Mouse (Mus musculus) small intestine, adult 2 months (tissue): Measurements from ENCODE around the gene Pard6b. TPM values are rescaled to one million over a fixed set of nuclear protein-coding genes. Genes with fewer than 3 reads are reported as not detected.

Experiments used
- H3K27ac ChIP-seq: fragments of 200-500 bp; 2 replicates; pipeline ENCODE4 v1.5.1; 2012; ENCODE audit warnings: low read depth, low read length, control low read depth, inconsistent platforms; ENCODE audit not compliant: insufficient read depth
- H3K27me3 ChIP-seq: fragments of 200-500 bp; 2 replicates; pipeline ENCODE4 v1.6.1; 2012; ENCODE audit warnings: mild to moderate bottlenecking, moderate library complexity, low read length, inconsistent platforms; ENCODE audit not compliant: control insufficient read depth, insufficient read depth
- H3K36me3 ChIP-seq: fragments of 200-500 bp; 2 replicates; pipeline ENCODE4 v1.6.1; 2012; ENCODE audit warnings: mild to moderate bottlenecking, low read length, control low read depth, inconsistent platforms; ENCODE audit not compliant: control insufficient read depth, insufficient read depth
- H3K4me1 ChIP-seq: fragments of 200-500 bp; 2 replicates; pipeline ENCODE4 v1.6.1; 2012; ENCODE audit warnings: low read length, inconsistent platforms, mixed read lengths; ENCODE audit not compliant: control insufficient read depth, insufficient read depth, insufficient read length
- H3K4me3 ChIP-seq: fragments of 200-500 bp; 2 replicates; pipeline ENCODE4 v1.5.1; 2012; ENCODE audit warnings: low read depth, mild to moderate bottlenecking, control low read depth, inconsistent platforms, low read length, moderate library complexity
- CTCF ChIP-seq: fragments of 200-500 bp; IDR thresholded peaks from 2 replicates; pipeline ENCODE4 v1.5.1; 2012; ENCODE audit warnings: low read depth, mild to moderate bottlenecking, control low read depth, inconsistent platforms, low read length, moderate library complexity, mixed read lengths; ENCODE audit not compliant: insufficient replicate concordance, insufficient read length; ENCODE audit errors: extremely low read depth
- POLR2A ChIP-seq: fragments of 200-500 bp; IDR thresholded peaks from 2 replicates; pipeline ENCODE4 v1.6.1; 2012; ENCODE audit warnings: low read depth, mild to moderate bottlenecking, control low read depth, inconsistent platforms, low read length, moderate library complexity
- WGBS: fragments of 180-500 bp; shearing (Covaris S2); methylation state at CpG from one replicate; pipeline ENCODE4 v1.1.7; 2018; 5-methylcytosine and 5-hydroxymethylcytosine counted together
- polyA plus RNA-seq: library from polyadenylated mRNA; depleted of rRNA; stranded (reverse); fragments of >200 nt; gene quantifications from 2 replicates; pipeline ENCODE4 v1.2.3, GENCODE M21; 2012; rRNA removed

Pard6b gene
- polyA plus RNA-seq, 1 experiment, result 55.5 TPM

DNA sequence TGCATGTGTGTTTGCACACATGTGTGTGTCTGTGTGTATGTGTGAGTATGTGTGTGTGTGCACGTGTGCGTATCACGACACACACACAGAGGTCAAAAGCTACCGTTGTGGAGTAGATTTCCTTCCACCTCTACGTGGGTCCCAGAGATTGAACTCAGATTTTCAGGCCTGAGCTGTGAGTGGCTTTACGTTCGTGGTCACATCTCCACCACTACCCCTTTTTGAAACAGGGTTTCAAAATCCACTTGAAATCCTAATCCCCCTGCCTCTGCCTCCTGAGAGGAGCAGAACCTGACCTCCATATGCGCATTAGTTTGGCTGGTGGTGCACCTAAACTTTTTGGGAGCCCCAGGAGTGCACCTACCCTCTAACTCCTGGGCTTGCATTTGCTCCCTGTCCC is 68.4 kb downstream of the Pard6b start:
- 87% methylated on average over 8 of the region's 8 CpGs for WGBS

More for the DNA sequence above, 68.4 kb downstream of the Pard6b start:
- H3K4me1 ChIP-seq, result peaks cover 13% of the 10 kb centered on the region
- H3K27ac ChIP-seq, result no peak overlapping the region
- no peak for TF ChIP-seq POLR2A
- TF ChIP-seq CTCF, result no peak
- H3K4me3 ChIP-seq, result no peak overlapping the region
- no peaks in the 10 kb centered on the region for H3K36me3 ChIP-seq
- H3K27me3 ChIP-seq, result no peaks in the 10 kb centered on the region

Other genes starting within 250 kb of the Pard6b start
- gene Ptpn1, start 148.9 kb upstream of the Pard6b start, polyA plus RNA-seq, result 13.5 and 24.4 TPM in 2 replicates
- gene Ripor3, start 70.4 kb upstream of the Pard6b start, polyA plus RNA-seq, result 2.5 and 5.3 TPM in 2 replicates
- gene Adnp, start 126.1 kb downstream of the Pard6b start, polyA plus RNA-seq, result 6.4 and 12.9 TPM in 2 replicates
- not detected in 2 replicates for gene Gm20716, start 149.4 kb downstream of the Pard6b start, polyA plus RNA-seq
- 12.9 and 26.2 TPM in 2 replicates for gene Dpm1, start 149.6 kb downstream of the Pard6b start, polyA plus RNA-seq
- 31.2 and 47.1 TPM in 2 replicates for gene Mocs3, start 149.6 kb downstream of the Pard6b start, polyA plus RNA-seq
- gene Kcng1, start 200.7 kb downstream of the Pard6b start, polyA plus RNA-seq, result 0.86 and 1.3 TPM in 2 replicates